Mouse (Mus musculus) kidney, postnatal 36 days (tissue): Measurements from ENCODE around the gene Htatsf1.

Experiments used
- DNase-seq, 2 experiments: peaks; one replicate each; pipeline ENCODE4 v3.0.0; 2021 to 2022; ENCODE audit warnings: mixed read lengths in 2 of 2

The Htatsf1 gene

GRCm38 (mm10) chrX:57053174-57053992 is at the start of gene Htatsf1:
Gene Htatsf1 (plus strand): TSS chrX:57053583.
- peak; percentile 71 to 86 for DNase-seq

GRCm38 (mm10) chrX:57012891-57013290 is 40.5 kb upstream of the Htatsf1 start:
- peak in 1 of 2 experiments; percentile 27 for DNase-seq

- DNase-seq, result no peak
Measured at GRCm38 (mm10) chrX:57042774-57043173, 10.6 kb upstream of the Htatsf1 start, which contains the start of gene Brs3. Gene Brs3 (plus strand): TSS chrX:57043074.

- no peak for DNase-seq
Measured at GRCm38 (mm10) chrX:57043869-57044268, 9.5 kb upstream of the Htatsf1 start.

GRCm38 (mm10) chrX:57052848-57053173 is 572 bp upstream of the Htatsf1 start:
- no peak for DNase-seq

GRCm38 (mm10) chrX:57053993-57054385 is 606 bp downstream of the Htatsf1 start:
- DNase-seq, result no peak

- no peak for DNase-seq
Measured at GRCm38 (mm10) chrX:57081496-57081895, 28.1 kb downstream of the Htatsf1 start.

- no peak for DNase-seq
Measured at GRCm38 (mm10) chrX:57087806-57088205, 34.4 kb downstream of the Htatsf1 start, which contains the start of gene Vgll1. Gene Vgll1 (plus strand): TSS chrX:57088106.

GRCm38 (mm10) chrX:57103415-57103814 is 50.0 kb downstream of the Htatsf1 start:
- no peak for DNase-seq

GRCm38 (mm10) chrX:57106956-57107355 is 53.6 kb downstream of the Htatsf1 start:
- DNase-seq, result no peak
